Mouse (Mus musculus) heart, postnatal 0 days (tissue): Measurements from ENCODE around the gene Bloc1s1. TPM values are rescaled to one million over a fixed set of nuclear protein-coding genes. Genes with fewer than 3 reads are reported as not detected.

Experiments used
- ATAC-seq: fragments of 200-750 bp; cut with Nextera tagmentation; 2 replicates; pipeline ENCODE4 v1.8.0; 2017; ENCODE audit warnings: low read depth, moderate number of reproducible peaks, moderate library complexity; ENCODE audit not compliant: insufficient read depth
- DNase-seq: peaks from one replicate; pipeline ENCODE4 v3.0.0-alpha.2; 2016; ENCODE audit warnings: low spot score
- H3K27ac ChIP-seq: fragments of 300-500 bp; sonication (generic); 2 replicates; pipeline ENCODE4 v1.5.1; 2014; ENCODE audit warnings: low read depth, mild to moderate bottlenecking
- H3K27me3 ChIP-seq: fragments of 300-500 bp; sonication (generic); 2 replicates; pipeline ENCODE4 v1.6.1; 2014; ENCODE audit warnings: low read length, mixed read lengths; ENCODE audit not compliant: control insufficient read depth, insufficient read depth
- H3K36me3 ChIP-seq: fragments of 300-500 bp; sonication (generic); replicated peaks from 2 replicates; pipeline ENCODE4 v1.6.1; 2014; ENCODE audit warnings: low read length, mixed read lengths; ENCODE audit not compliant: control insufficient read depth, insufficient read depth
- H3K4me1 ChIP-seq: fragments of 300-500 bp; sonication (generic); 2 replicates; pipeline ENCODE4 v1.6.1; 2014; ENCODE audit warnings: antibody characterized with exemption; ENCODE audit not compliant: control insufficient read depth, insufficient read depth
- H3K4me2 ChIP-seq: fragments of 300-500 bp; sonication (generic); 2 replicates; pipeline ENCODE4 v1.6.1; 2014; ENCODE audit warnings: low read depth, mild to moderate bottlenecking, low read length, moderate library complexity
- H3K4me3 ChIP-seq: fragments of 300-500 bp; sonication (generic); 2 replicates; pipeline ENCODE4 v1.5.1; 2014; ENCODE audit warnings: low read depth, low read length
- H3K9ac ChIP-seq: fragments of 300-500 bp; sonication (generic); replicated peaks from 2 replicates; pipeline ENCODE4 v1.6.1; 2014; ENCODE audit warnings: low read depth, low read length, mixed read lengths
- H3K9me3 ChIP-seq: fragments of 300-500 bp; sonication (generic); replicated peaks from 2 replicates; pipeline ENCODE4 v1.6.1; 2016; ENCODE audit warnings: low read length; ENCODE audit not compliant: control insufficient read depth
- CTCF ChIP-seq: IDR thresholded peaks from 2 replicates; pipeline ENCODE4 v1.5.1; 2016; ENCODE audit warnings: antibody characterized with exemption, control low read depth, low read depth
- EP300 ChIP-seq: IDR thresholded peaks from 2 replicates; pipeline ENCODE4 v1.6.1; 2016; ENCODE audit warnings: antibody characterized with exemption, low read depth
- WGBS: fragments of 180-500 bp; shearing (Covaris S2); extraction: QIAGEN DNeasy Blood & Tissue Kit; methylation state at CpG from one replicate; pipeline ENCODE4 v1.1.7; 2014; 5-methylcytosine and 5-hydroxymethylcytosine counted together
- polyA plus RNA-seq: library from polyadenylated mRNA; unstranded; fragments of >200 nt; fragmentation: Nextera tagmentation; extraction: Ambion mirVana; gene quantifications from 2 replicates; pipeline ENCODE4 v1.2.1, GENCODE M21; 2015
- total RNA-seq: library from RNA; depleted of rRNA; stranded (reverse); fragments of >200 nt; gene quantifications from 2 replicates; pipeline ENCODE4 v1.2.3, GENCODE M21; 2014; ENCODE audit warnings: low replicate concordance

Gene Bloc1s1
- total and polyA plus RNA-seq, 2 experiments from 2014 or later: 121 to 292 TPM

DNA sequence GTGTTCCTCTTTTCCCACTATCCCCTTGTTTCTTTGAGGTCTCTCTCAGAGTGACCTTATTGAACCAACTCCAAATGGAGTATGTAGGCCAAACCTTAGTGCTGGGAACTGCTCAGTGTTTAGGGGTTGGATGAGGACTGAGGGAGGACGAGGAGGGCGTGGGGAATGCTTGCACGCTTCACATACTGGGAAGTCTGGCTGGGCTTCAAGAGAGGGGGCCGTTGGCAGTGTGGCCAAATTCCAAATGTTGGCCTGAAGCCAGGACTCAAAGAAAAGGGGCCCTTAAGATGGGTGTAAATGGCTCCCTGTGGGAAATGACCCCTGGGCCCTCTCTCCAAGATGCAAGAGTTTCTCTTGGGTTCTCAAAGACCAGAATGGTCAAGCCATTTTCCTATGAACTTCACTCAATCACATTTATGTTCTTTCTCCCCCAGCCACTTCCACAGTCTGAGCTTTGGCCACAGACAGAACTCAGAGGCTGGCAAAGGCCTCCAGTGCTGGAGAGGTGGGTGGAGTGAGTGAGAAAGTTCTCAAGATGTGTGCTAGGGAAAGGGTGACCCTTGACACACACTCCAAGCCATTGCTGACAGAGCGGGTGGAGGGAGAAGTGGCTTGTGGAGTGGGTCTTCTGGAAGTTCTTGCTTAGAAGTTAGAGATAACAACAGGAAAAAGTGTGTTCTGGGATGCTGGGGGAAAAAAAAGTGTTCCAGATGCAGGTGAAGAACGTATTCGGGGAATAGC, 6.0 kb upstream of the Bloc1s1 start:
- Histone ChIP-seq H3K27ac (peak overlapping the region; percentile 44; the same call in 1 of the 2 replicates), H3K4me2 (no peak overlapping the region), H3K27me3 (peaks cover 8% of the 10 kb centered on the region; the same call in 1 of the 2 replicates), H3K4me1 (peaks cover 29% of the 10 kb centered on the region; the same call in 1 of the 2 replicates), H3K9me3 (no peaks in the 10 kb centered on the region), H3K4me3 (no peak overlapping the region), H3K36me3 (no peaks in the 10 kb centered on the region), H3K9ac (no peak overlapping the region)
- 47% methylated on average over 7 of the region's 7 CpGs for WGBS
- no peak for TF ChIP-seq EP300
- TF ChIP-seq CTCF: no peak
- DNase-seq (no peak), ATAC-seq (no peak)

DNA sequence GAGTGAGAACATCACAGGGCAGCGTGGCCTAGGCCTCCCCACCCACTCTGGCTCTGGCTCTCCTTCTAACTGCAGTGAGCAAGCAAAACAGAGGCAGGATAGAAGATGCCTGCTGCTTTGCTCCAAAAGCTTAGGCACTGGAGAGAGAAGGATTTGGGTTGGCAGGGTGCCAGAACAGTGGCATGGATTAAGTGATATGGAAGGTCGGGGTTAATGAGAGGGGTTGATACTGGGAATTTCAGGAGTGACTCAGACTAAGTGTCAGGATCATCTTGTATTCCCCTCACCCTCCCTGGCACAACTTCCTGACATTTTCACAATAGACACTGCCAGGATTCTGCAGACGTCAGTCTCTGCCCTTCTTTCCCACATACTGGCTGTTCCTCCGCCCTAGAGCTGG, 4.5 kb upstream of the Bloc1s1 start:
- Histone ChIP-seq H3K4me2 (no peak overlapping the region), H3K4me1 (peaks cover 31% of the 10 kb centered on the region), H3K9me3 (no peaks in the 10 kb centered on the region), H3K27me3 (0 out of 2 replicates have a peak, but pooled peaks cover 2% of the 10 kb centered on the region), H3K9ac (no peak overlapping the region), H3K36me3 (no peaks in the 10 kb centered on the region), H3K27ac (no peak overlapping the region), H3K4me3 (no peak overlapping the region)
- DNase-seq: no peak
- WGBS: 30% methylated on average over 4 of the region's 4 CpGs
- no peak for ATAC-seq
- TF ChIP-seq CTCF (no peak), EP300 (no peak)

DNA sequence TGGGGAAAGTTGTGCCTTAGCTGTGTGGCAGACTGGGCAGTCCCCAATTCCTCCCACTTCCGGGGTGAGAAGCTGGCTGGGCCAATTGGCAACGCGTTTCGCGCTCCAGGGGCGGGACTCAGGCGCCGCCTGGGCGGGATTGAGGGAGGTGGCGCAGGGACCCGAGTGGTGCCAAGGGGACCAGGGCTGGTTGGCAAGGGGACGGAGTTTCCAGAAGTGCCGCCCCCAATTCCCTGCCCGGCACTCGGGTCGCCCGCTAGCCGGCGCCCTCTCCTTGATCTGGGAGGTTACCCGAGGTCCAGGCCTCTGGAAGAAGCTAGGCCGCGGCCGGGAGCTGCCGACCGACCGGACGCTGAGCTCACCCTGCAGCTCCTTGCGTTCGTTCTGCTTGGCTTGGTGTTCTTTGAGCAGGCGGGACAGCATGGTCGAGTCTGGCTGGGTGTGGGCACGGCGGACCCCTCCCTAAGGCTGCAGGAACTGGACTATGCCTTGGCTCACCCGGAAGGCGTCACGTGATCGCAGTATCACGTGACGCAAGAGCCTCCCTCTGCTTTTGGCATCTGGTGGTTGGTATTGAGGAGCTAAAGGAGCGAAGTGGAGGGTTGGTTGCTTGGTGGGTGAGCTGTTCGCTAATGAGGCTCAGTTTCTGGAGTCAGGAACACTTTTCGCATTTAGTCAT, 683 bp downstream of the Bloc1s1 start:
- under 1% methylated on average over 42 of the region's 42 CpGs for WGBS
- TF ChIP-seq CTCF (peak; percentile 43), EP300 (peak; percentile 56; the same call in 1 of the 2 replicates)
- DNase-seq: peak; percentile 88
- Histone ChIP-seq H3K36me3 (peaks cover under 1% of the 10 kb centered on the region; the same call in 1 of the 2 replicates), H3K9me3 (no peaks in the 10 kb centered on the region), H3K4me2 (peak overlapping the region; percentile 75), H3K27ac (peak overlapping the region; percentile 91), H3K4me1 (peaks cover 21% of the 10 kb centered on the region), H3K9ac (peak overlapping the region; percentile 66), H3K4me3 (peak overlapping the region; percentile 66), H3K27me3 (no peaks in the 10 kb centered on the region)
- ATAC-seq: peak; percentile 95

DNA sequence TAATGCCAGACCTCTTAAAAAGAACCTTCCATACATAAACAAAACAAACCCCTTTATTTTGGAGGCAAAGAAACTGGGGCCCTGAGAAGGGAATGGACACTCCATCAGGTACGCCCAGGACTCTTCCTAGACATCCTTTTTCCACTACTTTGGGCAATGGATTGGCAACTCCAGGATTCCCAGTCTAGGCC, 1.1 kb downstream of the Bloc1s1 start, which contains the start of gene Rdh5:
Rdh5 (minus strand) TSS at position 67 of the 191 bp plus-strand sequence.
- no peak for DNase-seq

DNA sequence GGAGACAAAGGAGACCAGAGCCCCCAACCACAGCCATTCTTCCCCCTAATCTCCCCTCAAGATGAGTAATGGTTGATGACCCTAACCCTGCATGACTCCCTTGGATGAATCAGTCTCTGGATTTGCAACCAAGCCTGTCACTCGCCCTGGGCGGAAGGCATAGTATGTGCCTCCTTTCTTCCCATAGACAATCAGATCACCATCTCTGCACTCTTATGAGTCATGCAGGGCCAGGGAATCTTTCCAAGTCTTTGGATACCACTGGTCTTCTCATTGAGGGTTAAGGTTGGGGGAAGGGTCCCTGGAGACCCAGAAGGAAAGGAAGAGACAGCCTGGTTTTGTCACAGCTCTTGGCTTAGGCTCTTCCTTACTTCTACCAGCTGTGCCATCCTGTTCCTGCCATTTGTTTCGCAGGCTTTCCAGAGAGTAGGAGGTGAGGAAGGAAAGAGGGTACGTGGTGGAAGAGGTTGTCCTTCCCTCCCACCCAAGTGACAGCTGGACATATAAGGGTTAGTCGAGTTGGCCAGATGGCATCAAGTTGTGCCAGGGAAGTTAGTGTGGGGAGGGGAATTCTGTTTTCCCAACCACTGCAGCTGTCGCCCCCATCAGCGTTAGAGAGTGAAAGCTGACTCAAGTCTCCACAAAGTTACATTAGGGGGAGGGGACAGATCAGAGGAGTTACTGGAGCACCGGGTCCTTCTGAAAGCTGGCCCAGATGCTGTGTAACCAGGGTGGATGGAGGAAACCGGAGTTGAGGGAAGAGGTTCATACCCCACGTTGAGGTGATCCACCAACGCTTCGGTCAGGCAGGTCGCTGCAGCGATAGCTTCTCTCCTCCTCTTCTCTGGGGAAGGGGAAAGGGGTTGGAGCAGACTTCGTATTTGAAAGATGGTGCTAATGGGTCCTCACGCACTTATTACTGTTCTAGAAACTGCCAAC, 1.7 kb downstream of the Bloc1s1 start:
- ATAC-seq: no peak
- Histone ChIP-seq H3K9ac (peak overlapping the region; percentile 66), H3K9me3 (no peaks in the 10 kb centered on the region), H3K36me3 (peaks cover 9% of the 10 kb centered on the region), H3K27ac (peak overlapping the region; percentile 91), H3K27me3 (no peaks in the 10 kb centered on the region), H3K4me2 (peak overlapping the region; percentile 75), H3K4me3 (peak overlapping the region; percentile 66), H3K4me1 (peaks cover 21% of the 10 kb centered on the region)
- DNase-seq: no peak
- 62% methylated on average over 16 of the region's 16 CpGs for WGBS
- TF ChIP-seq EP300 (no peak), CTCF (no peak)

More for the DNA sequence above, 1.1 kb downstream of the Bloc1s1 start, which contains the start of gene Rdh5:
- H3K9me3 ChIP-seq: no peaks in the 10 kb centered on the region
- ATAC-seq: no peak
- TF ChIP-seq EP300 (no peak), CTCF (no peak)
- H3K27ac ChIP-seq: peak within 1 kb of the TSS; percentile 91
- H3K4me2 ChIP-seq: peak within 1 kb of the TSS; percentile 75
- H3K9ac ChIP-seq: peak within 1 kb of the TSS; percentile 66
- peaks cover 21% of the 10 kb centered on the region for H3K4me1 ChIP-seq
- WGBS: 15% methylated on average over 1 of the region's 1 CpGs
- no peaks in the 10 kb centered on the region for H3K27me3 ChIP-seq
- H3K36me3 ChIP-seq: peaks cover 5% of the 10 kb centered on the region; the same call in 1 of the 2 replicates
- H3K4me3 ChIP-seq: peak within 1 kb of the TSS; percentile 66
